Mouse (Mus musculus) liver, embryonic 14.5 days (tissue): Measurements from ENCODE around the gene Nectin2. TPM values are rescaled to one million over a fixed set of nuclear protein-coding genes. Genes with fewer than 3 reads are reported as not detected.
"Not testable (repeated sequence)": the region's sequence is repeated elsewhere in the genome, so short reads cannot be mapped to it uniquely, and the experiment has no call there.

ENCODE experiments used
- ATAC-seq: fragments of 200-750 bp; cut with Nextera tagmentation; 2 replicates; pipeline ENCODE4 v1.8.0; 2017; ENCODE audit warnings: moderate number of reproducible peaks, mild to moderate bottlenecking, moderate library complexity; ENCODE audit not compliant: insufficient read depth
- DNase-seq, 3 experiments: peaks; one replicate each; pipeline ENCODE4 v3.0.0-alpha.2; 2012 to 2013; ENCODE audit warnings: low read depth in 3 of 3, low spot score in 3 of 3
- H3K27ac ChIP-seq: fragments of 300-500 bp; sonication (generic); 2 replicates; pipeline ENCODE4 v1.5.1; 2014; ENCODE audit warnings: moderate library complexity, mild to moderate bottlenecking, control low read depth, inconsistent platforms
- H3K27me3 ChIP-seq: fragments of 300-500 bp; sonication (generic); 2 replicates; pipeline ENCODE4 v1.6.1; 2014; ENCODE audit warnings: mild to moderate bottlenecking, low read length, moderate library complexity; ENCODE audit not compliant: control insufficient read depth, insufficient read depth
- H3K36me3 ChIP-seq: fragments of 300-500 bp; sonication (generic); replicated peaks from 2 replicates; pipeline ENCODE4 v1.6.1; 2014; ENCODE audit warnings: low read depth; ENCODE audit not compliant: control insufficient read depth, insufficient read depth
- H3K4me1 ChIP-seq, 2 experiments: fragments of 200-500 bp in 1 of 2; fragments of 300-500 bp in 1 of 2; sonication (generic) in 1 of 2; replicated peaks; 2 replicates each; pipeline ENCODE4 v1.6.1; 2012 to 2014; ENCODE audit warnings: antibody characterized with exemption in 1 of 2, inconsistent platforms in 1 of 2, low read length in 1 of 2; ENCODE audit not compliant: control insufficient read depth in 2 of 2, insufficient read depth in 2 of 2
- H3K4me2 ChIP-seq: fragments of 300-500 bp; sonication (generic); 2 replicates; pipeline ENCODE4 v1.6.1; 2014; ENCODE audit warnings: low read depth, mild to moderate bottlenecking, control low read depth, moderate library complexity
- H3K4me3 ChIP-seq, 2 experiments: fragments of 200-500 bp in 1 of 2; fragments of 300-500 bp in 1 of 2; sonication (generic) in 1 of 2; 2 replicates each; pipeline ENCODE4 v1.5.1; 2012 to 2014; ENCODE audit warnings: low read depth in 2 of 2, low read length in 2 of 2, mild to moderate bottlenecking in 2 of 2, control low read depth in 1 of 2, inconsistent platforms in 1 of 2, moderate library complexity in 1 of 2; ENCODE audit not compliant: insufficient read depth in 1 of 2
- H3K9ac ChIP-seq: fragments of 300-500 bp; sonication (generic); replicated peaks from 2 replicates; pipeline ENCODE4 v1.6.1; 2014; ENCODE audit warnings: mild to moderate bottlenecking, control low read depth, moderate library complexity
- H3K9me3 ChIP-seq: fragments of 300-500 bp; sonication (generic); 2 replicates; pipeline ENCODE4 v1.6.1; 2016; ENCODE audit warnings: low read length, mixed read lengths; ENCODE audit not compliant: control insufficient read depth
- CTCF ChIP-seq: IDR thresholded peaks from 2 replicates; pipeline ENCODE4 v1.5.1; 2016; ENCODE audit warnings: antibody characterized with exemption, low read depth, control low read depth
- EP300 ChIP-seq: IDR thresholded peaks from 2 replicates; pipeline ENCODE4 v1.6.1; 2016; ENCODE audit warnings: antibody characterized with exemption, low read depth
- WGBS: fragments of 180-500 bp; shearing (Covaris S2); extraction: QIAGEN DNeasy Blood & Tissue Kit; methylation state at CpG from one replicate; pipeline ENCODE4 v1.1.7; 2014; ENCODE audit not compliant: insufficient replicate concordance; 5-methylcytosine and 5-hydroxymethylcytosine counted together
- polyA plus RNA-seq, 2 experiments: library from polyadenylated mRNA; depleted of rRNA in 1 of 2; stranded (reverse) in 1 of 2; unstranded in 1 of 2; fragments of >200 nt; fragmentation: Nextera tagmentation in 1 of 2; extraction: Ambion mirVana in 1 of 2; gene quantifications; 2 replicates each; pipeline versions ENCODE4 v1.2.1 to v1.2.3; 2012 to 2014

Nectin2 gene
- polyA plus RNA-seq, 2 experiments: 7.8 to 10.2 TPM

DNA sequence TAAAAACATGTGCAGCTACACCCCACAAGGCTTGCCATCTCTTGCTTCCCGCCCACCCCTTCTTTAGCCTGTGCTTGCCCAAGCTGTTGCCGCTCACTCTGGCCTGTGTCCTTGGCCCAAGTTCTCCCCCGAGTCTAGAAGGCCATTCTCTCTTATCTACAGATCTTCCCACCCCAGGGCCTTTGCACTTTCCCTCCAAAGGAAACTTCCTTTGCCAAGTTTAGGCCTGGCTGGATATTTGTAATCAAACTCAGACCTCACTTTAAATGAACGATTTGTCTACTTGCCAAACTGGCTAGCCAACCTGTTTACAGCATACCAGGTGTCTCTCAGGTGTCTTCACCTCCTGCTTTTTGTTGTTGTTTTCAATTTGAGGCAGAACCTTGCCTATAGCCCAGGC lies 59.4 kb downstream of the Nectin2 start:
- ATAC-seq: no peak
- peaks cover 12 to 45% of the 10 kb centered on the region in 2 experiments for H3K4me1 ChIP-seq
- no peaks in the 10 kb centered on the region for H3K27me3 ChIP-seq
- H3K4me3 ChIP-seq: no peak overlapping the region
- no peak overlapping the region for H3K9ac ChIP-seq
- DNase-seq: no peak
- WGBS: 66% methylated on average over 4 of the region's 4 CpGs
- TF ChIP-seq CTCF: no peak
- no peak for TF ChIP-seq EP300
- H3K27ac ChIP-seq: no peak overlapping the region
- H3K4me2 ChIP-seq: no peak overlapping the region
- H3K36me3 ChIP-seq: no peaks in the 10 kb centered on the region
- no peaks in the 10 kb centered on the region for H3K9me3 ChIP-seq

GRCm38 (mm10) chr7:19688611-19689010 lies 61.7 kb downstream of the Nectin2 start:
- no peak overlapping the region for H3K9ac ChIP-seq
- H3K36me3 ChIP-seq: no peaks in the 10 kb centered on the region

DNA sequence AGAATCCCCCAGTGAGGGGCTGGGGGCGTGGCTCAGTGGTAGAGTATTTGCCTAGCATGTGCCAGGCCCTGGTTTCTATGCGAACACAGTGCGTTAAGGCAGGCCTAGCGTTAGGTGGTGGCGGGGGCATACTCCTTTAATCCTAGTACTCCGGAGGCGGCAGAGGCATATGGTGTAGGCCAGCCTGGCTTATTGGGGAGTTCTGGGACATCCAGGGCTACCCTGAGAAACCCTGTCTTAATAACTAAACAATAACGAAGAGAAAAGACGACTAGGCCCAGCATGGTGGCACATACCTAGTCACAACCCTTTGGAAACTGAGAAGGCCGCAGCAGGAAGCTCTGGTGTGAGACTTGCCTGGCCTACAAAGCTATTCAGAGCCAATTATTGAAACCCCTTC lies 62.2 kb downstream of the Nectin2 start:
- no peak for ATAC-seq
- H3K27me3 ChIP-seq: no peaks in the 10 kb centered on the region
- WGBS: 82% methylated on average over 10 of the region's 10 CpGs

More at GRCm38 (mm10) chr7:19688611-19689010, 61.7 kb downstream of the Nectin2 start:
- ATAC-seq: no peak
- H3K27me3 ChIP-seq: no peaks in the 10 kb centered on the region
- peaks cover 0 to 34% of the 10 kb centered on the region in 2 experiments; a peak in 3 of 4 replicates for H3K4me1 ChIP-seq
- no peak for DNase-seq
- no peak overlapping the region for H3K4me2 ChIP-seq
- no peaks in the 10 kb centered on the region for H3K9me3 ChIP-seq
- TF ChIP-seq EP300: no peak
- TF ChIP-seq CTCF: no peak
- H3K27ac ChIP-seq: no peak overlapping the region
- no peak overlapping the region for H3K4me3 ChIP-seq
- 69% methylated on average over 2 of the region's 2 CpGs for WGBS

GRCm38 (mm10) chr7:19686927-19687583 lies 63.2 kb downstream of the Nectin2 start:
- peaks cover 0 to 32% of the 10 kb centered on the region in 2 experiments; a peak in 3 of 4 replicates for H3K4me1 ChIP-seq
- H3K36me3 ChIP-seq, H3K4me2 ChIP-seq, H3K27me3 ChIP-seq, DNase-seq, H3K9me3 ChIP-seq, H3K9ac ChIP-seq, H3K27ac ChIP-seq, H3K4me3 ChIP-seq: not testable (repeated sequence)
- 30% methylated on average over 8 of the region's 8 CpGs for WGBS
- ATAC-seq: peak; percentile 51

More for the DNA sequence above, 62.2 kb downstream of the Nectin2 start:
- Histone ChIP-seq H3K4me3 (no peak overlapping the region), H3K9me3 (no peaks in the 10 kb centered on the region), H3K27ac (no peak overlapping the region), H3K9ac (no peak overlapping the region), H3K36me3 (no peaks in the 10 kb centered on the region), H3K4me2 (no peak overlapping the region), H3K4me1 (peaks cover 0 to 35% of the 10 kb centered on the region in 2 experiments; a peak in 3 of 4 replicates)
- no peak for DNase-seq
- TF ChIP-seq CTCF: no peak
- TF ChIP-seq EP300: no peak

- DNase-seq (no peak), ATAC-seq (peak; percentile 42)
- no peaks in the 10 kb centered on the region for H3K9me3 ChIP-seq
- TF ChIP-seq EP300 (peak; percentile 32; the same call in 1 of the 2 replicates), CTCF (no peak)
- 73% methylated on average over 6 of the region's 6 CpGs for WGBS
- H3K36me3 ChIP-seq: no peaks in the 10 kb centered on the region
- no peak overlapping the region for H3K27ac ChIP-seq
- peaks cover 0 to 34% of the 10 kb centered on the region in 2 experiments; a peak in 3 of 4 replicates for H3K4me1 ChIP-seq
- H3K4me2 ChIP-seq: no peak overlapping the region
- no peak overlapping the region for H3K4me3 ChIP-seq
- no peaks in the 10 kb centered on the region for H3K27me3 ChIP-seq
- H3K9ac ChIP-seq: no peak overlapping the region
Measured at GRCm38 (mm10) chr7:19686521-19686920, 63.8 kb downstream of the Nectin2 start.
